Mouse (Mus musculus): ENCODE measurements around the gene Dctpp1. TPM values are rescaled to one million over a fixed set of nuclear protein-coding genes. Genes with fewer than 3 reads are reported as not detected.

Dctpp1 gene
- total and polyA plus RNA-seq, 3 experiments, result 238 to 290 TPM; not detected in 1

DNA sequence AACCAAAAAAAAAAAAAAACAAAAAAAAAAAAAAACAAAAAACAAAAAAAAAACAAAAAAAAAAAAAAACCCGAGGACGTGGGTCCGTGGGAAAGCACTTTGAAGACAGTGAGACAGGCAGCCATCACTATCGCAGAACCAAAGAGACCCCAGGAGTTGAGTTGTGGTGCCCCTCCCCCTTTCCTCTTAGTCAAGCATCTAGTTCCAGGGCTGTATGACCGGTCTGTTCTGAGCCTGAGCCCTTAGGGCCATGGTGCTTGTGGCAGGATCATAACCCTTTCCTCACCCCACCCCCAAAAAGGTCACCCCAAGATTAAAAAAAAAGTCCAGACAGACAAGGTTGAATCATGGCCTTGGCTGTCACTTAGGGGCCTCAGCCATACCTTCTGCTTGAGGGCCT, 44.2 kb downstream of the Dctpp1 start:
- Histone ChIP-seq H3K79me2 (ENCODE audit: control insufficient read depth, insufficient read depth, low read length, poor library complexity) (peaks cover 3% of the 10 kb centered on the region), H3K4me1 (ENCODE audit: control insufficient read depth in 1 of 2, insufficient read depth in 2 of 2, low read length in 2 of 2) (peaks cover 23 to 41% of the 10 kb centered on the region in 2 experiments), H3K9me3 (replicated peaks; ENCODE audit: insufficient read depth, low read length) (no peaks in the 10 kb centered on the region), H3K27ac (ENCODE audit: control insufficient read depth, low read depth, low read length) (no peak overlapping the region), H3K27me3 (ENCODE audit: control insufficient read depth in 1 of 2, insufficient read depth in 2 of 2, low read length in 2 of 2) (no peaks in the 10 kb centered on the region), H3K9ac (ENCODE audit: control insufficient read depth, low read depth, low read length, poor library complexity, severe bottlenecking) (no peak overlapping the region), H3K36me3 (ENCODE audit: control insufficient read depth in 1 of 2, insufficient read depth in 2 of 2, low read length in 2 of 2) (peaks cover 0 to 22% of the 10 kb centered on the region in 2 experiments; a peak in 2 of 4 replicates), H3K4me3 (ENCODE audit: control insufficient read depth in 1 of 2, insufficient read depth in 1 of 2, low read depth in 2 of 2, low read length in 2 of 2) (no peak overlapping the region)
- TF ChIP-seq USF1 (IDR thresholded peaks at IDR 0.05; ENCODE audit: low read depth, low read length), result no peak
- 0 out of 2 replicates have a peak, but pooled peaks have one; percentile 35 for TF ChIP-seq ZNF384 (IDR thresholded peaks at IDR 0.05; ENCODE audit: low read depth, low read length)
- no peak for DNase-seq (ENCODE audit: low read depth, low spot score)

DNA sequence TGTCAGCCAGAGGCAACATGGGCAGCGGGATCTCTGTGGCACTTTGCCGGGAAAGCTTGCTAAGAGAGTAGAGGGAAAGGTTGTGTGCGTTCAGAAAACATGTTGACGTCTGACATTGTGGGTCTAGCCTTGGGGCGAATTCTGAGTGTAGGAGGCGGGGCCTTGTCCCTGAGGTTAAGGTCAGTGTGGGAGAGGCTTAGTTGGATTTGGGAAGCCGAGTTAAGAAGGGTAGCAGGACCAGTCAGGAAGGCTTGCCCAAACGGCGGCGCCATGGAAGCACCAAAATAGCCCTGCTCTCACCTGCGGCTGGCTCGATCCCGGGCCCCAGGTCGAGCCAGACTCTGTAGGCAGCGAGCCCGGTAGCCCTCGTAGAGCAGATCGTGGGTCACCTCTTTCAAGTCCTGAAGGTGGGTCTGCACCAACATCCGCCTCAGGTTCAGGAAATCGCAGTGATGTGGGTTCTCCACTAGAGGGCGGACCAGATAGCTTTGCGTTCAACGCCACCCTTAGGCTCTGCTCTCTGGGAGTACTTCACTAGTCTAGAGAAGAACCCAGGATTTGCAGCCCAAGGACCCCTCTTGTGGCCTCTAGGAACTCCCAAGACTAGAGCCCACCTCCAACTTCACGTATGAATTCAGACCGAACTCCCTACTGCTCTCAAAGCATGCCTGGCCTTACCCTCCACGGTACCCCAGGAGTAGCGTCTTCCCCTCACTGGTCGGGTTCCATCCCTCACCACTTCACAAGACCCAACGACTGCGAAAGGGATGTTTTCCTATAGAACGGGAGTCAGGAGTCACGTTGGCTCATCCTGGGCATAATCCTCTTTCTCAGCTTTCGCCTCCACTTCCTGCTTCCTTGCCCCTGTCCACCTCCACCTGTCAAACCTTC, 45.3 kb downstream of the Dctpp1 start:
- Histone ChIP-seq H3K27me3 (ENCODE audit: control insufficient read depth in 1 of 2, insufficient read depth in 2 of 2, low read length in 2 of 2) (no peaks in the 10 kb centered on the region), H3K4me3 (ENCODE audit: control insufficient read depth in 1 of 2, insufficient read depth in 1 of 2, low read depth in 2 of 2, low read length in 2 of 2) (no peak overlapping the region), H3K36me3 (ENCODE audit: control insufficient read depth in 1 of 2, insufficient read depth in 2 of 2, low read length in 2 of 2) (peaks cover 0 to 23% of the 10 kb centered on the region in 2 experiments; a peak in 2 of 4 replicates), H3K9ac (ENCODE audit: control insufficient read depth, low read depth, low read length, poor library complexity, severe bottlenecking) (no peak overlapping the region), H3K79me2 (ENCODE audit: control insufficient read depth, insufficient read depth, low read length, poor library complexity) (peaks cover 3% of the 10 kb centered on the region), H3K9me3 (replicated peaks; ENCODE audit: insufficient read depth, low read length) (no peaks in the 10 kb centered on the region), H3K27ac (ENCODE audit: control insufficient read depth, low read depth, low read length) (no peak overlapping the region), H3K4me1 (ENCODE audit: control insufficient read depth in 1 of 2, insufficient read depth in 2 of 2, low read length in 2 of 2) (peaks cover 23 to 43% of the 10 kb centered on the region in 2 experiments)
- DNase-seq (ENCODE audit: low read depth, low spot score), result peak; percentile 82
- TF ChIP-seq CHD1 (IDR thresholded peaks at IDR 0.05; ENCODE audit: low read depth, low read length) (no peak), ZC3H11A (IDR thresholded peaks at IDR 0.05; ENCODE audit: low read depth, low read length) (no peak), ELF1 (IDR thresholded peaks at IDR 0.05; ENCODE audit: low read depth, low read length) (0 out of 2 replicates have a peak, but pooled peaks have one; percentile 27), GATA1 (IDR thresholded peaks at IDR 0.05; ENCODE audit: low read depth, low read length) (no peak), RAD21 (IDR thresholded peaks at IDR 0.05; ENCODE audit: low read depth, low read length) (peak; percentile 44), CTCF (IDR thresholded peaks at IDR 0.05 in 2 of 3, conservative IDR thresholded peaks at IDR 0.05 in 1 of 3; ENCODE audit: control insufficient read depth in 1 of 3, insufficient read depth in 1 of 3, low read depth in 2 of 3, low read length in 3 of 3, poor library complexity in 1 of 3, severe bottlenecking in 1 of 3) (peak; percentile 77 to 89 (median 87)), SMC3 (IDR thresholded peaks at IDR 0.05; ENCODE audit: low read depth, low read length) (peak; percentile 57)

DNA sequence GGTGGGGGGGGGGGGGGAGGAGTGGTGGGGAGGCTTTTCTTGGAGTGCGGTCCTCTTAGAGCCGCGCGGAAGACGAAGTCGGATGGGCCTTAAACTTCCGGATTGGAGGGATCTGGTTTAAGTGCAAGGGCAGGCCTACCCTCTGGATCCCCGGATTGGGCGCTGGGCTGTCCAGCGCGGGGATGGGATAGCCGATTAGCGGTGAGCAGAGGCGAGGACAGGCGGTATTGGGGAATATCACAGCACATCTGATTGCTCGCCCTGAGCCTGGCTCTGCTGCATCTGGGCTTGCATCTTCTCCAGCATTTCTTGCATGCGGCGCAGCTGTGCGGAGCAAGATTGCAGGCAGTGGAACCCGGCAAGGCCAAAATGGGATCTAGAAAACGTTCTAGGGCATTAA, 46.0 kb downstream of the Dctpp1 start:
- H3K36me3 ChIP-seq (ENCODE audit: control insufficient read depth in 1 of 2, insufficient read depth in 2 of 2, low read length in 2 of 2), result peaks cover 0 to 28% of the 10 kb centered on the region in 2 experiments; a peak in 2 of 4 replicates
- H3K27me3 ChIP-seq (ENCODE audit: control insufficient read depth in 1 of 2, insufficient read depth in 2 of 2, low read length in 2 of 2), result no peaks in the 10 kb centered on the region
- TF ChIP-seq SMC3 (IDR thresholded peaks at IDR 0.05; ENCODE audit: low read depth, low read length), result no peak
- TF ChIP-seq UBTF (IDR thresholded peaks at IDR 0.05; ENCODE audit: borderline replicate concordance, insufficient read depth, low read depth, low read length), result no peak
- TF ChIP-seq RCOR1 (IDR thresholded peaks at IDR 0.05; ENCODE audit: low read depth, low read length), result no peak
- no peak for TF ChIP-seq GABPA (IDR thresholded peaks at IDR 0.05; ENCODE audit: low read depth, low read length)
- no peak for TF ChIP-seq TCF12 (IDR thresholded peaks at IDR 0.05; ENCODE audit: low read depth, low read length)
- TF ChIP-seq MAZ (IDR thresholded peaks at IDR 0.05; ENCODE audit: low read depth, low read length), result no peak
- TF ChIP-seq KAT2A (conservative IDR thresholded peaks at IDR 0.05; ENCODE audit: low read depth, low read length), result no peak
- no peak for TF ChIP-seq ZMIZ1 (IDR thresholded peaks at IDR 0.05; ENCODE audit: low read depth, low read length)
- TF ChIP-seq MXI1 (IDR thresholded peaks at IDR 0.05; ENCODE audit: low read depth, low read length), result no peak
- TF ChIP-seq USF2 (IDR thresholded peaks at IDR 0.05; ENCODE audit: borderline replicate concordance in 1 of 2, insufficient read depth in 1 of 2, low read depth in 1 of 2, low read length in 2 of 2), result no peak
- TF ChIP-seq ZKSCAN1 (IDR thresholded peaks at IDR 0.05; ENCODE audit: low read depth, low read length), result no peak
- peaks cover 3% of the 10 kb centered on the region for H3K79me2 ChIP-seq (ENCODE audit: control insufficient read depth, insufficient read depth, low read length, poor library complexity)
- no peaks in the 10 kb centered on the region for H3K9me3 ChIP-seq (replicated peaks; ENCODE audit: insufficient read depth, low read length)
- H3K27ac ChIP-seq (ENCODE audit: control insufficient read depth, low read depth, low read length), result no peak overlapping the region
- no peak overlapping the region for H3K4me3 ChIP-seq (ENCODE audit: control insufficient read depth in 1 of 2, insufficient read depth in 1 of 2, low read depth in 2 of 2, low read length in 2 of 2)
- no peak overlapping the region for H3K9ac ChIP-seq (ENCODE audit: control insufficient read depth, low read depth, low read length, poor library complexity, severe bottlenecking)
- peaks cover 23 to 47% of the 10 kb centered on the region in 2 experiments for H3K4me1 ChIP-seq (ENCODE audit: control insufficient read depth in 1 of 2, insufficient read depth in 2 of 2, low read length in 2 of 2)
- DNase-seq (ENCODE audit: low read depth, low spot score), result no peak

Measured in MEL (cell line).